ENCODE assay signal across 26 mouse cellular contexts in the genomic region with DNA sequence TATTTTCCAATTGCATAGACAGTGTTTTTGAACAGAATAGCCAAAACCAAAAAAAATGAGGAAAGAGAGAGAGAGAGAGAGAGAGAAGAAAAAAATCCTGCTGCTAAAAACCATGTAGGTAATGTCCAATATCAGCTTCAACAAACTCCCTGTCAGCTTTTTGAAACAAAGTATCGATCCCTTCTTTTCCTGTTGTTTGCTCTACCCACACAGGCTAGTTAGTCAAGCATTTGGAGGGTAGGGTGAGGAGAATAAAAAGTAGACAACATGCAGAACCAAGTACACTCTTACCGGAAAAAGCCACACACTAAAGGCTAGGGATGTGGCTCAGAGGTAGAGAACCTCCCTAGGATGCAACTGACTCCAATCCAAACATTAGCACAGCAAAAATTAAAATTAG. TPM values are rescaled to one million over a fixed set of nuclear protein-coding genes. Genes with fewer than 3 reads are reported as not detected.
DNase-seq lines count a peak whose midpoint lies in the region; ATAC-seq and TF ChIP-seq lines count a peak whose summit lies in the region.
"Had no signal": no experiment of that assay in that cellular context is flagged by ENCODE, and none has a peak within 500 bp of the region (broad histone marks: within the 10 kb centered on the region; RNA-seq: fewer than 3 reads in every experiment).

No protein-coding gene starts in this region.

- TF ChIP-seq EP300 in liver, postnatal 0 days (IDR thresholded peaks at IDR 0.05; ENCODE audit: low read depth), result no peak

- no peaks in the 10 kb centered on the region for H3K9me3 ChIP-seq in liver, embryonic 11.5 days (ENCODE audit: control insufficient read depth, low read length)
- H3K9me3 ChIP-seq in liver, embryonic 12.5 days (replicated peaks), result no peaks in the 10 kb centered on the region
- H3K9me3 ChIP-seq in liver, postnatal 0 days (ENCODE audit: low read length), result no peaks in the 10 kb centered on the region
- H3K9me3 ChIP-seq: G1E had no signal

- WGBS in liver, adult 2 months, result 28% methylated on average over 2 of the region's 2 CpGs
- WGBS in liver, embryonic 11.5 days, result 70% methylated on average over 2 of the region's 2 CpGs
- WGBS in liver, embryonic 12.5 days (ENCODE audit: insufficient replicate concordance), result 68% methylated on average over 2 of the region's 2 CpGs
- 48% methylated on average over 2 of the region's 2 CpGs for WGBS in liver, postnatal 0 days (ENCODE audit: insufficient replicate concordance)

- no peak for ATAC-seq in liver, embryonic 11.5 days (replicated peaks; ENCODE audit: low FRiP score)
- no peak for ATAC-seq in liver, embryonic 12.5 days
- ATAC-seq in liver, postnatal 0 days, result peak; percentile 60; the same call in 1 of the 2 replicates
- ATAC-seq: activated CD4-positive, CD25-positive, alpha-beta regulatory T cell, adult 4 months; CD4-positive, CD25-positive, alpha-beta regulatory T cell, adult 4 months; Patski had no signal

- no peak for TF ChIP-seq CTCF in liver, adult 2 months (IDR thresholded peaks at IDR 0.05; ENCODE audit: low read depth, low read length)
- TF ChIP-seq CTCF in liver, postnatal 0 days (IDR thresholded peaks at IDR 0.05; ENCODE audit: low read depth), result no peak

- peaks cover 15% of the 10 kb centered on the region for H3K4me1 ChIP-seq in liver, adult 2 months (ENCODE audit: control insufficient read depth, insufficient read depth, low read length)
- peaks cover 1% of the 10 kb centered on the region; the same call in 1 of the 2 replicates for H3K4me1 ChIP-seq in liver, embryonic 11.5 days (replicated peaks; ENCODE audit: control insufficient read depth, insufficient read depth, low read length)
- H3K4me1 ChIP-seq in liver, embryonic 12.5 days, result peaks cover 2% of the 10 kb centered on the region; the same call in 1 of the 2 replicates
- H3K4me1 ChIP-seq in liver, postnatal 0 days (ENCODE audit: insufficient read depth), result no peaks in the 10 kb centered on the region

- H3K4me3 ChIP-seq in liver, adult 2 months (ENCODE audit: insufficient read depth, low read depth, low read length), result no peak overlapping the region
- no peak overlapping the region for H3K4me3 ChIP-seq in liver, embryonic 11.5 days (ENCODE audit: low read depth, low read length)
- H3K4me3 ChIP-seq in liver, embryonic 12.5 days, result no peak overlapping the region
- H3K4me3 ChIP-seq in liver, postnatal 0 days (ENCODE audit: low read depth, low read length), result no peak overlapping the region

- H3K27me3 ChIP-seq in liver, adult 2 months (ENCODE audit: control insufficient read depth, insufficient read depth, low read length), result no peaks in the 10 kb centered on the region
- no peaks in the 10 kb centered on the region for H3K27me3 ChIP-seq in liver, embryonic 11.5 days (replicated peaks; ENCODE audit: control insufficient read depth, insufficient read depth, low read length)
- no peaks in the 10 kb centered on the region for H3K27me3 ChIP-seq in liver, embryonic 12.5 days (replicated peaks)
- no peaks in the 10 kb centered on the region for H3K27me3 ChIP-seq in liver, postnatal 0 days (ENCODE audit: insufficient read depth, low read length)

- peak; percentile 79 for DNase-seq in liver, adult 2 months (ENCODE audit: extremely low read depth, low read depth, low spot score)
- no peak for DNase-seq in liver, embryonic 11.5 days (ENCODE audit: low spot score)
- DNase-seq in liver, result no peak
- DNase-seq in liver, postnatal 0 days, result no peak
- no peak for DNase-seq in frontal cortex, adult 2 months (ENCODE audit: extremely low spot score in 1 of 2, low spot score in 1 of 2)
- DNase-seq: adrenal gland, adult 2 months; adrenal gland, adult 8-10 months; adrenal gland, postnatal 10 days; adrenal gland, postnatal 14 days; adrenal gland, postnatal 25 days; adrenal gland, postnatal 36 days; B cell, adult 2 months; cerebellum, adult 11 months; cerebellum, adult 11-12 months; cerebellum, adult 18-20 months had no signal

- H3K9ac ChIP-seq in liver, adult 2 months (ENCODE audit: low read depth, low read length), result no peak overlapping the region
- no peak overlapping the region for H3K9ac ChIP-seq in liver, embryonic 11.5 days (ENCODE audit: low read depth, low read length)
- no peak overlapping the region for H3K9ac ChIP-seq in liver, embryonic 12.5 days
- H3K9ac ChIP-seq in liver, postnatal 0 days (replicated peaks), result no peak overlapping the region

- H3K79me2 ChIP-seq in liver, adult 2 months (ENCODE audit: control insufficient read depth, insufficient read depth, low read length), result no peaks in the 10 kb centered on the region

- H3K4me2 ChIP-seq in liver, embryonic 11.5 days, result no peak overlapping the region
- H3K4me2 ChIP-seq in liver, embryonic 12.5 days, result no peak overlapping the region
- no peak overlapping the region for H3K4me2 ChIP-seq in liver, postnatal 0 days (ENCODE audit: low read depth, low read length)

- H3K27ac ChIP-seq in liver, adult 2 months (replicated peaks; ENCODE audit: insufficient read depth, low read depth, low read length), result peak overlapping the region; percentile 76
- no peak overlapping the region for H3K27ac ChIP-seq in liver, embryonic 11.5 days (ENCODE audit: low read depth, low read length)
- H3K27ac ChIP-seq in liver, embryonic 12.5 days, result peak overlapping the region; percentile 14; the same call in 1 of the 2 replicates
- peak overlapping the region; percentile 53 for H3K27ac ChIP-seq in liver, postnatal 0 days (ENCODE audit: low read depth)

- H3K36me3 ChIP-seq in liver, adult 2 months (ENCODE audit: control insufficient read depth, insufficient read depth, low read length), result no peaks in the 10 kb centered on the region
- H3K36me3 ChIP-seq in liver, embryonic 11.5 days (ENCODE audit: control insufficient read depth, insufficient read depth, low read length), result no peaks in the 10 kb centered on the region
- H3K36me3 ChIP-seq in liver, embryonic 12.5 days, result no peaks in the 10 kb centered on the region
- H3K36me3 ChIP-seq in liver, postnatal 0 days (replicated peaks; ENCODE audit: insufficient read depth, low read length), result no peaks in the 10 kb centered on the region
- H3K36me3 ChIP-seq: G1E had no signal

- no peak for TF ChIP-seq POLR2A in liver, adult 2 months (IDR thresholded peaks at IDR 0.05; ENCODE audit: extremely low read depth, insufficient read depth, low read length)

RNA-seq across cellular contexts. Expression of a gene that starts 5.7 kb away (rescaled TPM):
- total RNA-seq in liver, adult 2 months (2014; rRNA removed), result 83.3 and 105 TPM in 2 replicates
- 316 and 337 TPM in 2 replicates for polyA plus RNA-seq in liver, adult 2 months (2012; rRNA removed)
- polyA plus RNA-seq in liver, embryonic 11.5 days (2014; fragmentation: Nextera tagmentation; extraction: Ambion mirVana), result 6.8 and 7.0 TPM in 2 replicates
- polyA plus RNA-seq in liver, embryonic 12.5 days (2016; fragmentation: Nextera tagmentation; extraction: Ambion mirVana), result 8.0 and 8.1 TPM in 2 replicates
- polyA plus RNA-seq in liver, postnatal 0 days (2015; fragmentation: Nextera tagmentation; extraction: Ambion mirVana), result 42.0 and 44.9 TPM in 2 replicates
- polyA plus RNA-seq in frontal cortex, adult 2 months (2012; rRNA removed), result 46.2 and 52.6 TPM in 2 replicates
- total RNA-seq: MEL had no signal
- polyA plus RNA-seq: G1E had no signal

RNA-seq across cellular contexts. Expression of a gene that starts 8.1 kb away (rescaled TPM):
- total RNA-seq in liver, adult 2 months (2014; rRNA removed), result 0.46 and 0.54 TPM in 2 replicates
- 0.32 and 0.91 TPM in 2 replicates for polyA plus RNA-seq in liver, adult 2 months (2012; rRNA removed)
- polyA plus RNA-seq in liver, embryonic 11.5 days (2014; fragmentation: Nextera tagmentation; extraction: Ambion mirVana), result not detected in 2 replicates
- not detected in 2 replicates for polyA plus RNA-seq in liver, embryonic 12.5 days (2016; fragmentation: Nextera tagmentation; extraction: Ambion mirVana)
- 0.20 and 0.25 TPM in 2 replicates for polyA plus RNA-seq in liver, postnatal 0 days (2015; fragmentation: Nextera tagmentation; extraction: Ambion mirVana)
- not detected in 2 replicates for polyA plus RNA-seq in frontal cortex, adult 2 months (2012; rRNA removed)
- total RNA-seq: adrenal gland, postnatal 14 days; adrenal gland, postnatal 36 days; CH12.LX; ES-E14; G1E; MEL had no signal
- polyA plus RNA-seq: activated CD4-positive, CD25-positive, alpha-beta regulatory T cell, adult 4 months; adrenal gland, adult 2 months; brain, embryonic 14.5 days; C2C12; CD4-positive, CD25-positive, alpha-beta regulatory T cell, adult 4 months; G1E; Patski had no signal

RNA-seq across cellular contexts. Expression of a gene that starts 21.3 kb away (rescaled TPM):
- total RNA-seq in liver, adult 2 months (2014; rRNA removed), result 729 and 912 TPM in 2 replicates
- polyA plus RNA-seq in liver, adult 2 months (2012; rRNA removed), result 1,682 and 1,823 TPM in 2 replicates
- polyA plus RNA-seq in liver, embryonic 11.5 days (2014; fragmentation: Nextera tagmentation; extraction: Ambion mirVana), result 8.2 and 10.3 TPM in 2 replicates
- polyA plus RNA-seq in liver, embryonic 12.5 days (2016; fragmentation: Nextera tagmentation; extraction: Ambion mirVana), result 10.1 and 11.2 TPM in 2 replicates
- 384 and 387 TPM in 2 replicates for polyA plus RNA-seq in liver, postnatal 0 days (2015; fragmentation: Nextera tagmentation; extraction: Ambion mirVana)
- polyA plus RNA-seq in frontal cortex, adult 2 months (2012; rRNA removed), result not detected in 2 replicates
- total RNA-seq: adrenal gland, adult 18-20 months; CH12.LX; ES-E14; MEL had no signal
- polyA plus RNA-seq: activated CD4-positive, CD25-positive, alpha-beta regulatory T cell, adult 4 months; brain, embryonic 14.5 days; C2C12; CD4-positive, CD25-positive, alpha-beta regulatory T cell, adult 4 months; G1E had no signal

RNA-seq across cellular contexts. Expression of a gene that starts 31.6 kb away (rescaled TPM):
- 931 and 1,175 TPM in 2 replicates for total RNA-seq in liver, adult 2 months (2014; rRNA removed)
- 441 and 456 TPM in 2 replicates for polyA plus RNA-seq in liver, adult 2 months (2012; rRNA removed)
- 432 and 467 TPM in 2 replicates for polyA plus RNA-seq in liver, embryonic 11.5 days (2014; fragmentation: Nextera tagmentation; extraction: Ambion mirVana)
- 368 and 383 TPM in 2 replicates for polyA plus RNA-seq in liver, embryonic 12.5 days (2016; fragmentation: Nextera tagmentation; extraction: Ambion mirVana)
- polyA plus RNA-seq in liver, postnatal 0 days (2015; fragmentation: Nextera tagmentation; extraction: Ambion mirVana), result 642 and 691 TPM in 2 replicates
- polyA plus RNA-seq in frontal cortex, adult 2 months (2012; rRNA removed), result 498 and 573 TPM in 2 replicates

RNA-seq across cellular contexts. Expression of a gene that starts 47.0 kb away (rescaled TPM):
- 137 and 141 TPM in 2 replicates for total RNA-seq in liver, adult 2 months (2014; rRNA removed)
- 165 and 186 TPM in 2 replicates for polyA plus RNA-seq in liver, adult 2 months (2012; rRNA removed)
- polyA plus RNA-seq in liver, embryonic 11.5 days (2014; fragmentation: Nextera tagmentation; extraction: Ambion mirVana), result 218 and 233 TPM in 2 replicates
- 193 and 196 TPM in 2 replicates for polyA plus RNA-seq in liver, embryonic 12.5 days (2016; fragmentation: Nextera tagmentation; extraction: Ambion mirVana)
- 145 and 151 TPM in 2 replicates for polyA plus RNA-seq in liver, postnatal 0 days (2015; fragmentation: Nextera tagmentation; extraction: Ambion mirVana)
- polyA plus RNA-seq in frontal cortex, adult 2 months (2012; rRNA removed), result 288 and 325 TPM in 2 replicates

Comparison
In these comparisons a context has a peak if more than half of its experiments do, and no peak if none do; other contexts are left out.
1. RNA of a gene that starts 21.3 kb away (polyA plus RNA-seq): 1,682 to 1,823 TPM in liver, adult 2 months and 384 to 387 TPM in liver, postnatal 0 days; 10.1 to 11.2 TPM in liver, embryonic 12.5 days, 8.2 to 10.3 TPM in liver, embryonic 11.5 days and not detected in frontal cortex, adult 2 months; every median in the first group is over 10 times any median in the second.